Mouse (Mus musculus): ENCODE measurements around the gene Pcsk2. TPM values are rescaled to one million over a fixed set of nuclear protein-coding genes. Genes with fewer than 3 reads are reported as not detected.
A peak's percentile ranks its signal among the peaks of the same experiment; 100 is the strongest.

The Pcsk2 gene
- total RNA-seq, 2 experiments from 2014 or later, result 153 to 154 TPM

DNA sequence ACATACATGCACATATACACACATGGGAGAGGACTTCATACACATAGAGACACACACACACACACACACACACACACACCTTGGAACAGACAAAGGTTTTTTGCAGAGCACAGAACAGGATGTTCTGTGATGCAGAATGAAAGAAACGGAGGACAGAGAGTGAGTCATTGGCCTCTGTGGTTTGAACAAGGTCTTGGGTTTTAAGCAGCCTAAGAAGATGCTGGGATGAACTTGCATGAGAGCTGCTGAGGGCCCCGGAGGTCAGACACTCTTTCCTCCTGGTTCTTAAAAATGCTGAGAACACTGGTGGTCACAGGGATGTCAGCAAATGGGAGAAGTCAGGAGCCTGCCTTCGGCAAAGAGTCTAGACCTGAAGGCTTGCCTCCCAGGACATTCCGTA lies 178.1 kb downstream of the Pcsk2 start:
- no peak for DNase-seq (ENCODE audit: low spot score in 2 of 2)

- DNase-seq (ENCODE audit: low spot score in 2 of 2), result no peak
Measured at GRCm38 (mm10) chr2:143724720-143725119, 178.8 kb downstream of the Pcsk2 start.

DNA sequence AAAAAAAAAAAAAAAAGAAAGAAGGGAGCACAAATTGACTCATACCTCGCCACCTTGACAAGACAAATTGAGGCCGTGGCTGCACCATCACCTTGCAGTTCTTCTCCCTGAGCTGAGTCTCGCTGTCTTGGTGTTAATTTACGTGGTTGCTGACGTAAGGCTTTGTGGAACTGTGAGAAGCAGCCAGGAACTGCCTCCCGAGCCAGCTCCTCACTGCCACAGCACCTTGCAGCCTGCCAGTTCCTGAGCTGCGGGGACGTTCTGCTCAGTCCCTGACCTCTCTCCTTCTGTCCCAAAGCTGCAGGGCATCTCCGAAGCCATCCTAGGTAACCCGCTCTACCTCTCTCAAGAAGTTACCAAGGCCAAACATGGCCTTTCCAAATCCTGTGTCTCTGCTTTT lies 186.5 kb downstream of the Pcsk2 start:
- no peak for DNase-seq (ENCODE audit: low spot score in 2 of 2)

GRCm38 (mm10) chr2:143735442-143735841 lies 189.5 kb downstream of the Pcsk2 start:
- DNase-seq (ENCODE audit: low spot score in 2 of 2), result no peak

- no peak for DNase-seq (ENCODE audit: low spot score in 2 of 2)
Measured at GRCm38 (mm10) chr2:143739475-143740226, 193.7 kb downstream of the Pcsk2 start.

GRCm38 (mm10) chr2:143742436-143742835 lies 196.5 kb downstream of the Pcsk2 start:
- no peak for DNase-seq (ENCODE audit: low spot score in 2 of 2)

DNA sequence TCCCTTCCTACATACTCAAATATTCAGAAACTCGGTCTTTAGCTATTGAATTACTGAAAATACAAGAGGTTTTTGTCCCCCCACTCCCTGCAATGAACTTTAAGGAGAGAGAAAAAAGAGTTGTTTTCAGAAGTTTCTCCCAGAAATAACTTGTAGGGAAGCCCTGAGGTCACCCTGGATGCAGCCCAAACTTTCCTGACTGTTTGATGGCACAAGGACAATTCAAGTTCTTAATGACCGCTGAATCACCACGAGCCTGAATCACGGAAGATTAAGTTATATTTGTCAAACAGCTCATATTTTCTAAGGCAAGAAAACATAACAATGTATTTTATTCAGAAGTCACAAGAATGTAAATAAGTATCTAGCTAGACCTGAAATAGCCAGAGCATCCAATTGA lies 197.1 kb downstream of the Pcsk2 start:
- no peak for DNase-seq (ENCODE audit: low spot score in 2 of 2)

- peak in 1 of 2 experiments; percentile 33 for DNase-seq (ENCODE audit: low spot score in 2 of 2)
Measured at GRCm38 (mm10) chr2:143752051-143752788, 206.3 kb downstream of the Pcsk2 start.

GRCm38 (mm10) chr2:143776448-143776847 lies 230.5 kb downstream of the Pcsk2 start:
- DNase-seq (ENCODE audit: low spot score in 2 of 2), result peak; percentile 16 to 50

- no peak for DNase-seq (ENCODE audit: low spot score in 2 of 2)
Measured at GRCm38 (mm10) chr2:143780310-143780709, 234.4 kb downstream of the Pcsk2 start.

DNA sequence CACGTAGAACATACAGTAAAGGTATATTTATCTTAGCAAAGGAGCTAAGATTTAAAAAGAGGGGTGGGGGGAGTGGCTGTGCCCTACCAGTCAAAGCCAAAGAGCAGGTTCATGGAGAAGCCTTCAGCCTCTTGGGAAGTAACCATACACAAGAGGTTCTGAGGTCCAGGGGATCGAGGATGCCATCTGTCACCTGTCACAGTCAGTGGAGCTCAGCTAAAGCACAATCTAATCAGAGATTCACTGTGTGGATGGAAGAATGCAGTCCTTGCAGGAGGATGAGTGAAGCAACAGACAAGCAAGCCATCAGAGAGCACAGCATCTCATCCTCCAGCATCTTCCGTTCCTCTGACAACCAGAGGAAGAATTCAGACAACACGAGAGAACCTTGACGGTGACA lies 244.0 kb downstream of the Pcsk2 start:
- no peak for DNase-seq (ENCODE audit: low spot score in 2 of 2)

- DNase-seq (ENCODE audit: low spot score in 2 of 2), result peak; percentile 17 to 20
Measured at GRCm38 (mm10) chr2:143795858-143796257, 249.9 kb downstream of the Pcsk2 start.

GRCm38 (mm10) chr2:143796335-143797013 lies 250.5 kb downstream of the Pcsk2 start:
- no peak for DNase-seq (ENCODE audit: low spot score in 2 of 2)

GRCm38 (mm10) chr2:143801097-143801496 lies 255.1 kb downstream of the Pcsk2 start:
- no peak for DNase-seq (ENCODE audit: low spot score in 2 of 2)

GRCm38 (mm10) chr2:143806140-143806923 lies 260.4 kb downstream of the Pcsk2 start:
- DNase-seq (ENCODE audit: low spot score in 2 of 2), result no peak

DNA sequence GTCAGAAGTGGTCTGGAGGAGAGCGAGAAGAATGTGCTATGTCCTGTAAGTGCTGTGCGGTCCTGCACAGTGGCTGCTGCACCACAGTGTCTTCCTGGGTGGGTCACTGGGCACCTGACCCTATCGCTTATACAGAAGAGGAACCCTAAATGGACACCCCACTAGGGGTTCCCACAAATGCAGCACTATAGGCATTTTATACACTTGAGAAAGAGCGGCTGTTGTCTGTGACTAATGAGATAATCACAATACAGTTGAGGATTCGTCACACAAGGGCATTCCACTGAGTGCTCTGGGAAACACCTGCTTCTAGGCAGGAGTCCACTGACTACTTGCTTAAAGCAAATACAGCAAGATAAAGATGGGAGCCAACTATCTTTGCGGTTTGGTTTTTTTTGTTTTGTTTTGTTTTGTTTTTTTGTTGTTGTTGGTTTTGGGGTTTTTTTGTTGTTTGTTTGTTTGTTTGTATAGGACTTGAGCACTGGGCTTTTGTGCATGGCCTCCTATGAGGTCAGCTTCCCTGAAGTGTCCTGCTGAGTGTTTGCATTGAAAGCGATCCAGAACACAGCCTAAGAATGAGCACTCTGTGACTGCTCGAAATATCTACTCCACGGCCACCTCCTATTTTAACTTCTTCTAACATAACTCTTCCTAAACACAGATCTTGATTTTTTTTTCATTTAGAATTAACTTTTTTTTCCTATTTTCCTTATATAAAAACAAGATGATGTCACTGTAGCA lies 261.1 kb downstream of the Pcsk2 start:
- DNase-seq (ENCODE audit: low spot score in 2 of 2), result no peak

DNA sequence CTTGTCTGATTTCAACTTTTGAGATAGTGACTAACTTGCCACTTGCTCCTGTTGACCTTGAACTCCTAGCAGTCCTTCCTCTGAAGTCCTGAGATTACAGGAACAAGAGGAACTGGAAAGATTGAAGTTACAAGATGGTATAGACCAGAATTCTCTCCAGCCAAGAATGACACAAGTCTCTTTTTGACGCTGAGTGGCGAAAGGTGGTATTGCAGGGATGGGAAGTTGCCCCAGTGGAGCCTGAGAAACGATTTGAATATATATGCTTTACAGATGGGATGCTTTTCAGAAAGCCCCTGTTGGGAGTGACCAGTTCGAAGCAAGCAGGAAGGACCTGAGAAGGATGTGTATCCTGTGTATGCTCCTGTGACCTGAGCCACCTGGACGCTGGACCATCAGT lies 262.8 kb downstream of the Pcsk2 start:
- DNase-seq (ENCODE audit: low spot score in 2 of 2), result no peak

- DNase-seq (ENCODE audit: low spot score in 2 of 2), result no peak
Measured at GRCm38 (mm10) chr2:143812262-143812661, 266.3 kb downstream of the Pcsk2 start.

GRCm38 (mm10) chr2:143813461-143813860 lies 267.5 kb downstream of the Pcsk2 start:
- no peak for DNase-seq (ENCODE audit: low spot score in 2 of 2)

DNA sequence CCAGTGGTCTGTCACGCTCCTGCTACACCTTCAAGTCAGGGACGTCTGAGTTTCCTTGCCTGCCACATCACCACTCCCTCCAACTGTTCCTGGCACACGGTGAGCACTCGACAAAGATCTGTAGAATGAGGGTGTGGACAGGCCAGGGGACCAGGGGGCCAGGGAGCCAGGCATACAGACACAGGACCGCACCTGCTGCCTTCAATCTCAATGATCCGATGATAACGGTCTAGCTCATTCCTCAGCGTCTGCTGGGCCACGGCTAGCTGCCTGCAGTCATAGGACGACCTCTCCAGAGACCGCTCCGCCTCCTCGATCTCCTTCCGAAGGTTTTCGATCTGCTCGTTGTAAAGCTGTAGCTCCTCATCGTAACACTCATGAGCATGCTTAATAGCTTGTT lies 285.7 kb downstream of the Pcsk2 start:
- DNase-seq (ENCODE audit: low spot score in 2 of 2), result no peak

DNA sequence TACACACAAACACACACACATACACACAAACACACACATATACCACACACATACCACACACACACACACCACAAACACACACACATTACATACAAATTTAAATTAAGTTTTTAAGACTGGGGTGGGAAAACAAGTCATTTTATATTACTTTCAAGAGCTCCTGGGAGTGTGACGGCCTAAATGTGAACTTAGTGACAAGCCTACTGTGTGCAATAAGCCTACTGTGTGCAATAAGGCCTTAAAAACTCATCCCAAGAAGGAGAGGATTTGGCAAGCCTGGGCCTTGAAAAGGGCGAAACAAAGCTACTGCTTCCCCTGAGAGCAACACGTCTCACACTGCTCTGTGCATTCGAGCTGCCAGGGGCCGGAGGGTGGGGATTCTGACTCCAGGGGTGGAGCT lies 286.8 kb downstream of the Pcsk2 start:
- no peak for DNase-seq (ENCODE audit: low spot score in 2 of 2)
